Mouse (Mus musculus) heart, adult 2 months (tissue): ENCODE measurements around the gene Sprtn. TPM values are rescaled to one million over a fixed set of nuclear protein-coding genes. Genes with fewer than 3 reads are reported as not detected.

Experiments used
- DNase-seq, 2 experiments: peaks; one replicate each; pipeline ENCODE4 v3.0.0; 2021
- H3K27ac ChIP-seq: fragments of 200-600 bp; 2 replicates; pipeline ENCODE4 v1.8.1; 2022
- H3K27me3 ChIP-seq: fragments of 200-500 bp; 2 replicates; pipeline ENCODE4 v1.6.1; 2012; ENCODE audit warnings: mild to moderate bottlenecking, low read length, inconsistent platforms, mixed read lengths; ENCODE audit not compliant: control insufficient read depth, insufficient read depth
- H3K36me3 ChIP-seq: fragments of 200-500 bp; 2 replicates; pipeline ENCODE4 v1.6.1; 2012; ENCODE audit warnings: low read length, inconsistent platforms; ENCODE audit not compliant: control insufficient read depth, insufficient read depth
- H3K4me1 ChIP-seq: fragments of 200-500 bp; 2 replicates; pipeline ENCODE4 v1.6.1; 2011; ENCODE audit warnings: low read length; ENCODE audit not compliant: control insufficient read depth, insufficient read depth
- H3K4me3 ChIP-seq: fragments of 200-600 bp; 2 replicates; pipeline ENCODE4 v1.8.1; 2022
- H3K79me2 ChIP-seq: fragments of 200-500 bp; replicated peaks from 2 replicates; pipeline ENCODE4 v1.6.1; 2012; ENCODE audit warnings: mild to moderate bottlenecking, inconsistent platforms, low read length, moderate library complexity, mixed read lengths; ENCODE audit not compliant: control insufficient read depth, insufficient read depth
- H3K9ac ChIP-seq: fragments of 200-500 bp; 2 replicates; pipeline ENCODE4 v1.6.1; 2012; ENCODE audit warnings: low read depth, mild to moderate bottlenecking, control low read depth, inconsistent platforms, low read length, mixed read lengths
- CTCF ChIP-seq: fragments of 200-600 bp; IDR thresholded peaks from 2 replicates; pipeline ENCODE4 v1.8.1; 2022; ENCODE audit warnings: antibody characterized with exemption, mild to moderate bottlenecking, moderate library complexity
- EP300 ChIP-seq: fragments of 200-500 bp; IDR thresholded peaks from 2 replicates; pipeline ENCODE4 v1.6.1; 2011; ENCODE audit warnings: low read depth, low read length, control low read depth; ENCODE audit not compliant: insufficient read depth
- POLR2A ChIP-seq: fragments of 200-500 bp; IDR thresholded peaks from 2 replicates; pipeline ENCODE4 v1.6.1; 2011; ENCODE audit warnings: mild to moderate bottlenecking, low read depth, low read length, control low read depth; ENCODE audit not compliant: insufficient read depth
- WGBS: fragments of 180-500 bp; shearing (Covaris S2); methylation state at CpG from one replicate; pipeline ENCODE4 v1.1.7; 2018; 5-methylcytosine and 5-hydroxymethylcytosine counted together
- intact Hi-C: fragments of 180-260 bp; cut with DNase I; formaldehyde crosslinking; loops from one replicate; pipeline ENCODE4 v1.15.1; 2025
- polyA plus RNA-seq: library from polyadenylated mRNA; depleted of rRNA; stranded (reverse); fragments of >200 nt; gene quantifications from 2 replicates; pipeline ENCODE4 v1.2.3, GENCODE M21; 2012
- total RNA-seq, 2 experiments: library from RNA; stranded (reverse); gene quantifications; 2 replicates each; pipeline ENCODE4 v1.2.3; 2021

Sprtn gene
- total and polyA plus RNA-seq, 3 experiments: 8.3 to 10.3 (median 10.3) TPM

GRCm38 (mm10) chr8:124863163-124863677, 34.5 kb upstream of the Sprtn start:
- TF ChIP-seq EP300 (no peak), CTCF (peak; percentile 26; the same call in 1 of the 2 replicates), POLR2A (0 out of 2 replicates have a peak, but pooled peaks have one; percentile 38)
- no peak for DNase-seq
- Histone ChIP-seq H3K4me3 (peak overlapping the region; percentile 97), H3K79me2 (no peaks in the 10 kb centered on the region; the same call in 1 of the 2 replicates), H3K27me3 (no peaks in the 10 kb centered on the region), H3K27ac (peak overlapping the region; percentile 95), H3K4me1 (peaks cover 14% of the 10 kb centered on the region), H3K36me3 (peaks cover 6% of the 10 kb centered on the region), H3K9ac (peak overlapping the region; percentile 95)
- under 1% methylated on average over 33 of the region's 33 CpGs for WGBS
- intact Hi-C loops: no loop called here

DNA sequence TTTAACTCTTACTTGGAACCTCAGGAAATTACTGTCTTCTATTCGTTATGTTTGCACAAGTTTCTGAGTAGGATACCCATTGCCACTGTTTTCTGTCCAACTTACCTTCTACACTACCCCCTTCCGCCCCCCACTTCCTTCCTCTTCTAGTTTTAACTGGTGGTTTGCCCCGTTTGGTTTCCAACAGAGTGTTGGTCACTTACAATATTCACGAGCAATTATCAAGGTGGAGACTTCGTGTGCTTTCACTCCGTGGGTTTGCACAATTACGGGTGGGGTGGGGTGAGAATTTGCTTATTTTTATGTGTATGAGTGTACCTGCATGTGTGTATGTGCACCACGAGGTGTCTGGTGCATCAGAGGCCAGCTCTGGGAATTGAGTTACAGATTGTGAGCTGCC, 34.0 kb upstream of the Sprtn start:
- H3K4me3 ChIP-seq: peak overlapping the region; percentile 97
- TF ChIP-seq EP300: no peak
- DNase-seq: no peak
- H3K27ac ChIP-seq: peak overlapping the region; percentile 95
- intact Hi-C loops: no loop called here
- H3K9ac ChIP-seq: peak overlapping the region; percentile 95
- H3K27me3 ChIP-seq: no peaks in the 10 kb centered on the region
- H3K36me3 ChIP-seq: peaks cover 6% of the 10 kb centered on the region
- WGBS: 9% methylated on average over 8 of the region's 8 CpGs
- no peaks in the 10 kb centered on the region; the same call in 1 of the 2 replicates for H3K79me2 ChIP-seq
- H3K4me1 ChIP-seq: peaks cover 13% of the 10 kb centered on the region

GRCm38 (mm10) chr8:124866669-124867068, 31.0 kb upstream of the Sprtn start:
- no peak for TF ChIP-seq CTCF
- TF ChIP-seq EP300: no peak
- no peak for TF ChIP-seq POLR2A
- no peaks in the 10 kb centered on the region for H3K27me3 ChIP-seq
- no peak overlapping the region for H3K9ac ChIP-seq
- H3K4me3 ChIP-seq: no peak overlapping the region
- H3K79me2 ChIP-seq: no peaks in the 10 kb centered on the region; the same call in 1 of the 2 replicates
- H3K27ac ChIP-seq: peak overlapping the region; percentile 23; the same call in 1 of the 2 replicates
- no peak for DNase-seq
- peaks cover 5% of the 10 kb centered on the region for H3K36me3 ChIP-seq
- WGBS: 33% methylated on average over 3 of the region's 3 CpGs
- H3K4me1 ChIP-seq: peaks cover 15% of the 10 kb centered on the region
- intact Hi-C loops: no loop called here

DNA sequence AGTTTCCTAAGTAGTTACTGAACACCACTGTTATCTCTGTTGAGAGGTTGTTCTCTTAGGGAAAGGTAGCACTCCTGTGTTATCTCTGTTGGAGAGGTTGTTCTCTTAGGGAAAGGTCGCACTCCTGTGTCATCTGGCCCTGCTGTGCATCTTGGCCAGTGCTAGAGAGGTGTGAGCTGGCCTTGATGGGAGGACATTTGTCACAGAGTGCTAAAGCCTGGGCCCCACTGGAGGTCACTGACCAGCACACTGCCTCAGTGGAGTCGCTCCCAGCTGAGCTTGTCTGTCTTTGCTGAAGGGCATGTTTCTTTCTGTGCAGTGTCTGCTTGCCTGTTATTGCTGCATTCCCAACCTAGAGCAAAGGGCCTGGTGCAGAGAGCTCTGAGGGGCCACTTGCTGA, 30.6 kb upstream of the Sprtn start:
- intact Hi-C loops: no loop called here
- Histone ChIP-seq H3K4me1 (peaks cover 16% of the 10 kb centered on the region), H3K36me3 (peaks cover 5% of the 10 kb centered on the region), H3K27me3 (no peaks in the 10 kb centered on the region), H3K27ac (peak overlapping the region; percentile 23; the same call in 1 of the 2 replicates), H3K79me2 (no peaks in the 10 kb centered on the region; the same call in 1 of the 2 replicates), H3K9ac (no peak overlapping the region), H3K4me3 (no peak overlapping the region)
- no peak for TF ChIP-seq EP300
- no peak for TF ChIP-seq CTCF
- TF ChIP-seq POLR2A: 0 out of 2 replicates have a peak, but pooled peaks have one; percentile 25
- DNase-seq: no peak
- 48% methylated on average over 2 of the region's 2 CpGs for WGBS

DNA sequence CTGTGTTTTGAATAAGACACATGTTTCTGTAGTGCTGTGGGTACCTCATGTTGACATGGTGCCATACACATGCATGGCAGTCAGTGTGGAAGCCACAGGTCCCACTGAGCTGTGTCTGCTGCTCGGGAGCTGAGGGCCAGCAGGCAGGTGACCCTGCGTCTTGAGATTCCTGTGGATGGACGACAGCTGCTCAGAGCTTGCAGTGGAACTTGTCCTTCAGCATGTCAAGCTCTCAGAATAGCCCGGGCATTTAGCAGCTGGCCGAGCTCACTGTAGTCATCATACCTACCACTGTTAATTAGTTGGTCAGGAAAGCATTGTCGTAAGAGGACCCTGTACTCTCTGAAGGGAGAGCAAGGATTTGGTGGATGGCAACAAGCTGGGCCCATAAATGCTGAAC, 28.0 kb upstream of the Sprtn start:
- H3K4me1 ChIP-seq: peaks cover 16% of the 10 kb centered on the region
- H3K27ac ChIP-seq: peak overlapping the region; percentile 67
- H3K79me2 ChIP-seq: peaks cover 1% of the 10 kb centered on the region; the same call in 1 of the 2 replicates
- peaks cover 5% of the 10 kb centered on the region for H3K36me3 ChIP-seq
- peak; percentile 40 to 45 for DNase-seq
- H3K4me3 ChIP-seq: no peak overlapping the region
- TF ChIP-seq EP300 (0 out of 2 replicates have a peak, but pooled peaks have one; percentile 35), POLR2A (no peak)
- no peaks in the 10 kb centered on the region for H3K27me3 ChIP-seq
- intact Hi-C loops: no loop called here
- 57% methylated on average over 6 of the region's 6 CpGs for WGBS
- H3K9ac ChIP-seq: no peak overlapping the region

DNA sequence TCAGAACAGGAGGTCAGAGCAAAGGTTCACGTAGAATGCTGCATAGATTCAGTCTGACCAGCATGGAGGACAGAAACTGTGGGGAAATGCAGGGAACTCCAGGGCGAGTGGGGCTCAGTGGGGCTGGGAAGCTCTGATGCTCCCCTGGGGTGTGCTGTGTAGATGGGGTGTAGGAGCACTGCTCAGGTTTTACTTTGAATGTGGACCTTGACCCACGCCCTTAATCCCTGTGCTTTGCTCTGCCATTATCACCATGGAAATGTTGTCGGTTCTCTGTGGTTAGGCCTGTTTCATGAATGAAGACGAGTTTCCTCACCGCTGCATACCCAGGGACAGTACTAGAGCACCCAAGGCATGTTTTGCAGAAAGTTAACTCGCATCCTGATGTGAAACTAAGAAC, 26.2 kb upstream of the Sprtn start:
- DNase-seq: no peak
- TF ChIP-seq POLR2A: no peak
- no peak for TF ChIP-seq CTCF
- no peak for TF ChIP-seq EP300
- intact Hi-C loops: no loop called here
- 92% methylated on average over 7 of the region's 7 CpGs for WGBS
- Histone ChIP-seq H3K36me3 (peaks cover 7% of the 10 kb centered on the region), H3K27ac (no peak overlapping the region), H3K4me3 (no peak overlapping the region), H3K27me3 (no peaks in the 10 kb centered on the region), H3K79me2 (0 out of 2 replicates have a peak, but pooled peaks cover 1% of the 10 kb centered on the region), H3K4me1 (peaks cover 13% of the 10 kb centered on the region), H3K9ac (no peak overlapping the region)
